Mouse (Mus musculus): ENCODE measurements at regions not wholly inside any gene's neighbourhood (a gene's known extent, or its start where the extent isn't known, plus 50 kb on each side); places are given as distances from the start of the nearest gene placed in this dataset.

DNA sequence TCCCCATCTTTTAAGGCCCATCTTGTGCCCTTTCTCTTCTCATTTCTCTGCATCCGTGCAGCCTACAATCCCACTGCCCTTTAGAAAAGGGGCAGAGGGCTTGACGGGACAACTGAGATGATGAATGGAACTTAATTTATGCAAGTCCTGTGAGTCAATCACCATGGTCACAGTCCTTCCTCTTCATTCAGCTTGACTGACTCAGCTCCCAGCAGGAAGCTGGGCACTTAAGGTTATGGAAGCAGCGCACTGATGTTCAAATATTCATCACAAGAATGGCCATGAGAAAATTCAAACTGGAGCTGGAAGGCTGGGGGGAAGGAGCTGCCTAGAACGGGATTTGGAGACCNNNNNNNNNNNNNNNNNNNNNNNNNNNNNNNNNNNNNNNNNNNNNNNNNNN is 233.5 kb downstream of the Gm11077 start:
- TF ChIP-seq POLR2A (IDR thresholded peaks at IDR 0.05; ENCODE audit: insufficient read depth, low read depth, low read length) (no peak), CTCF (IDR thresholded peaks at IDR 0.05; ENCODE audit: insufficient read depth, low read depth, low read length) (no peak)

All from olfactory bulb, adult 2 months (tissue).